Mouse (Mus musculus) brain, embryonic 18.5 days (tissue): ENCODE measurements around the gene Smim24.

Experiments used
- DNase-seq: peaks from one replicate; pipeline ENCODE4 v3.0.0-alpha.2; 2012; ENCODE audit warnings: low read depth, low spot score

Smim24 gene

DNA sequence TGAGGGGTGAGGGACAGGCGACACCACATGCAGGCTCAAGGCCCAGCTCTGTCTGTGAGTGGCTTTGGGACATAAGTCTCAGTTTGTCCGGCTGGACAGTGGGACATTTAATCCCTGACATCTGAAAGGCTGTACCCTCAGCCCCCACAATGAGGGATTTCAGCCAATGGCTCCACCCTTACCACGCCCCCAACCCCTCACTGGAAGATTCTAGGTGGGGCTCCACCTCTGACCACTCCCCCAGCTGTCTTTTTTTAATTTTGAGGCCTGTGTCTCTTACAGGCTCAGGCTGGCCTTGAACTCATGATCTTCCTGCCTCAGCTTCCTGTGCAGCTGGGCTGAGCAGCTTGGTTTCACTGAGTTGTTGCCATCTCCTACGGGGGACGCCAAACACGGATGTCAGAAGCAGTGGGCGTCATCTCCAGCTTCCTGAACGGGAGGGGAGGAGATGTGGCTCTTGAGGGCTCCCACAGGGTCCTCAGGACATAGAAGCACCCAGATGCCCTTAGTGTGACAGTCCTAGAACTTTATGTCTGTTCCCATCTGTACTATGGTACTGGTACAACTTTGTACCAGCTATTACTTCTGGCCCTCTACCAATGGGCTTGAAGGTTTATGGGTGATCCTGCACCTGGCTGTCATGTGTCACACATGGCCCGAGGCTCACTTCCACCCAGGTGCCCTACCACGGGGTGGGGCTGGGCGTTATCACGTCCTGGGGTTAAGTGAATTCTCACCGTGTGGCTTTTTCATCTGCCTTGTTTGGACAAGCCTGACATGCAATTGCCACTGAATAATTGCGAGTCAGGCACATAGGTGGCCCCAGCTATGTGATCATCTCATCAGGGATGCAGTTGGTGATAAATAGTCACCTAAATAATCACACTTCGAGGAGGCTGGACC lies 41.8 kb downstream of the Smim24 start:
- DNase-seq: no peak

- DNase-seq: no peak
Measured at GRCm38 (mm10) chr10:81435436-81435835, 42.6 kb downstream of the Smim24 start.

- no peak for DNase-seq
Measured at GRCm38 (mm10) chr10:81441019-81441418, 48.2 kb downstream of the Smim24 start.
